Mouse (Mus musculus): Measurements from ENCODE around the gene Bcr. TPM values are rescaled to one million over a fixed set of nuclear protein-coding genes. Genes with fewer than 3 reads are reported as not detected.

Gene Bcr
- total and polyA plus RNA-seq, 2 experiments: 7.5 to 14.7 TPM

DNA sequence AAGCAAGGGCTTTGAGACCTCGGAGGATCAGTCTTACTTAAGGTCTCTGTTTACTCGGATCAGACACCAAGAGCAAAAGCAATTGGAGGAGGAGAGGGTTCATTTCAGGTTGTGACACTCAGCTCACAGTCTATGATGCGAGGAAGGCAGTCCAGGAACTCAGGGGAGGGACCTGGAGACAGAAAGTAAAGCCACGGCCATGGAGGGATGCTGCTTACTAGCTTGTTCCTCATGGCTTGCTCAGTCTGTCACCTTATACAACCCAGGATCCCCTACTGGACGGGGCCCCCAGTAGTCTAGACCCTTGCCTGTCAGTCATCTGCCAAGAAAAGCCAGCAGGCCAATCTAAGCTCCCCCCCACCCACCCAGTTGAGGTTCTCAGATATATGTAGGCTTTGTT lies 118.5 kb downstream of the Bcr start:
- H3K27ac ChIP-seq (replicated peaks; ENCODE audit: insufficient read depth, low read depth, low read length): no peak overlapping the region
- no peak overlapping the region for H3K4me3 ChIP-seq (ENCODE audit: insufficient read depth, low read depth, low read length)
- H3K79me2 ChIP-seq (ENCODE audit: control insufficient read depth, insufficient read depth, low read length): no peaks in the 10 kb centered on the region
- H3K36me3 ChIP-seq (ENCODE audit: control insufficient read depth, insufficient read depth, low read length): peaks cover 22% of the 10 kb centered on the region
- no peak for TF ChIP-seq CTCF (IDR thresholded peaks at IDR 0.05; ENCODE audit: low read depth, low read length)
- no peak for TF ChIP-seq POLR2A (IDR thresholded peaks at IDR 0.05; ENCODE audit: extremely low read depth, insufficient read depth, low read length)
- H3K27me3 ChIP-seq (ENCODE audit: control insufficient read depth, insufficient read depth, low read length): no peaks in the 10 kb centered on the region
- 95% methylated on average over 5 of the region's 5 CpGs for WGBS
- no peaks in the 10 kb centered on the region for H3K4me1 ChIP-seq (ENCODE audit: control insufficient read depth, insufficient read depth, low read length)
- H3K9ac ChIP-seq (ENCODE audit: low read depth, low read length): no peak overlapping the region
- no peak for DNase-seq (ENCODE audit: extremely low read depth, low read depth, low spot score)

DNA sequence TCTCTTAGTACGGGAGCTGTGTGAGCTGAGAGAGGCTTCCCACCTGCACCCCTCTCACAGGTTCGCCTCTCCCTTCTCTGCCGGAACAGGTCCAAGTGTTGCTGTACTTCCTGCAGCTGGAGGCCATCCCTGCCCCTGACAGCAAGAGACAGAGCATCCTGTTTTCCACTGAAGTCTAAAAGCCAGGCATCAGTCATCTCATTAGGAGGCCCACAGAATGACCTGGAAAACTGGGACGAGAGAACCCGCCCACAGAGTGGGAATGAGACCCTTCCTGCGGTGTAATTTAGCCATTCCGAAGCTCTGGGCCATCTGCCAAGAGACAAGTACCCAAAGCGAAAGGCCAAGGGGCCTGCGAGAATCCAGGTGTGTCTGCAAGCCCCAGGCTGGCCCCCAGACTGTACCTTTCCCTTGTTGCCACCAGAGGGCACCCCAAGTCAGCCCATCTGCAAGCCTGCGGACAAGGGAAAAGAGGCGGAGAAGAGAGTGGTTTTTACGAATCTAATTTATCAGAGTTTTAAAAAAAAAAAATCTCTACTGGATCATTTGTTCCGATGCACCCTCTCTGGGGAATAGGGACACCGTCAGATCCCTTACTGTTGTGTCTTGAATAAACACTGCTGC lies 121.9 kb downstream of the Bcr start:
- DNase-seq (ENCODE audit: extremely low read depth, low read depth, low spot score): peak; percentile 29
- Histone ChIP-seq H3K4me3 (ENCODE audit: insufficient read depth, low read depth, low read length) (no peak overlapping the region), H3K27ac (replicated peaks; ENCODE audit: insufficient read depth, low read depth, low read length) (no peak overlapping the region), H3K27me3 (ENCODE audit: control insufficient read depth, insufficient read depth, low read length) (no peaks in the 10 kb centered on the region), H3K36me3 (ENCODE audit: control insufficient read depth, insufficient read depth, low read length) (peaks cover 18% of the 10 kb centered on the region; the same call in 1 of the 2 replicates), H3K79me2 (ENCODE audit: control insufficient read depth, insufficient read depth, low read length) (no peaks in the 10 kb centered on the region), H3K9ac (ENCODE audit: low read depth, low read length) (no peak overlapping the region), H3K4me1 (ENCODE audit: control insufficient read depth, insufficient read depth, low read length) (no peaks in the 10 kb centered on the region)
- TF ChIP-seq CTCF (IDR thresholded peaks at IDR 0.05; ENCODE audit: low read depth, low read length) (peak; percentile 93), POLR2A (IDR thresholded peaks at IDR 0.05; ENCODE audit: extremely low read depth, insufficient read depth, low read length) (no peak)
- 48% methylated on average over 14 of the region's 14 CpGs for WGBS

- Histone ChIP-seq H3K4me1 (ENCODE audit: control insufficient read depth, insufficient read depth, low read length) (peaks cover 3% of the 10 kb centered on the region; the same call in 1 of the 2 replicates), H3K27ac (replicated peaks; ENCODE audit: insufficient read depth, low read depth, low read length) (no peak overlapping the region), H3K27me3 (ENCODE audit: control insufficient read depth, insufficient read depth, low read length) (no peaks in the 10 kb centered on the region), H3K36me3 (ENCODE audit: control insufficient read depth, insufficient read depth, low read length) (peaks cover 2% of the 10 kb centered on the region; the same call in 1 of the 2 replicates), H3K4me3 (ENCODE audit: insufficient read depth, low read depth, low read length) (no peak overlapping the region), H3K79me2 (ENCODE audit: control insufficient read depth, insufficient read depth, low read length) (no peaks in the 10 kb centered on the region), H3K9ac (ENCODE audit: low read depth, low read length) (no peak overlapping the region)
- 93% methylated on average over 9 of the region's 9 CpGs for WGBS
- no peak for DNase-seq (ENCODE audit: extremely low read depth, low read depth, low spot score)
- TF ChIP-seq CTCF (IDR thresholded peaks at IDR 0.05; ENCODE audit: low read depth, low read length) (no peak), POLR2A (IDR thresholded peaks at IDR 0.05; ENCODE audit: extremely low read depth, insufficient read depth, low read length) (no peak)
Measured at GRCm38 (mm10) chr10:75184826-75185225, 124.4 kb downstream of the Bcr start.

DNA sequence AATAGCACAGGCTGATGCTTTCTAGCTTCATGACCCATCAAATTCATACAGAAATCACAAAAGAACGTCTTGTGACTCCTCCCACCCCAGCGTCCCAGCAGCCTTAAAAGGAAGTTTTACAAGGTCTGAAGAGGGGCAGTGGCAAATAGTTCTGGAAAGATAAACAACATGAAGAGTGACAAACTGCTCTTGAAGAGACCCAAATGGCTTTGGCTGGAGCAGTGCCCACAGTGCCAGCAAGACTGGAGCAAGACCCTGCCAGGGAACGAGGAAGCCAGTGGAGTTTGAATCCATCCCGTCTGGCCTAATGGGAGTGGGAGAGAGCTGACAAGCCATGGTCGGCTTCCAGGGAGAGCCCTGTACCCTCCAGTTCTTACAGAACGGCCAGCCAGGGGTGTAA lies 126.2 kb downstream of the Bcr start:
- Histone ChIP-seq H3K4me1 (ENCODE audit: control insufficient read depth, insufficient read depth, low read length) (peaks cover 3% of the 10 kb centered on the region; the same call in 1 of the 2 replicates), H3K27me3 (ENCODE audit: control insufficient read depth, insufficient read depth, low read length) (no peaks in the 10 kb centered on the region), H3K4me3 (ENCODE audit: insufficient read depth, low read depth, low read length) (no peak overlapping the region), H3K27ac (replicated peaks; ENCODE audit: insufficient read depth, low read depth, low read length) (no peak overlapping the region), H3K79me2 (ENCODE audit: control insufficient read depth, insufficient read depth, low read length) (no peaks in the 10 kb centered on the region), H3K9ac (ENCODE audit: low read depth, low read length) (no peak overlapping the region), H3K36me3 (ENCODE audit: control insufficient read depth, insufficient read depth, low read length) (peaks cover 2% of the 10 kb centered on the region; the same call in 1 of the 2 replicates)
- DNase-seq (ENCODE audit: extremely low read depth, low read depth, low spot score): no peak
- TF ChIP-seq POLR2A (IDR thresholded peaks at IDR 0.05; ENCODE audit: extremely low read depth, insufficient read depth, low read length) (no peak), CTCF (IDR thresholded peaks at IDR 0.05; ENCODE audit: low read depth, low read length) (no peak)
- whole genome bisulfite sequencing: 64% methylated on average over 6 of the region's 6 CpGs

DNA sequence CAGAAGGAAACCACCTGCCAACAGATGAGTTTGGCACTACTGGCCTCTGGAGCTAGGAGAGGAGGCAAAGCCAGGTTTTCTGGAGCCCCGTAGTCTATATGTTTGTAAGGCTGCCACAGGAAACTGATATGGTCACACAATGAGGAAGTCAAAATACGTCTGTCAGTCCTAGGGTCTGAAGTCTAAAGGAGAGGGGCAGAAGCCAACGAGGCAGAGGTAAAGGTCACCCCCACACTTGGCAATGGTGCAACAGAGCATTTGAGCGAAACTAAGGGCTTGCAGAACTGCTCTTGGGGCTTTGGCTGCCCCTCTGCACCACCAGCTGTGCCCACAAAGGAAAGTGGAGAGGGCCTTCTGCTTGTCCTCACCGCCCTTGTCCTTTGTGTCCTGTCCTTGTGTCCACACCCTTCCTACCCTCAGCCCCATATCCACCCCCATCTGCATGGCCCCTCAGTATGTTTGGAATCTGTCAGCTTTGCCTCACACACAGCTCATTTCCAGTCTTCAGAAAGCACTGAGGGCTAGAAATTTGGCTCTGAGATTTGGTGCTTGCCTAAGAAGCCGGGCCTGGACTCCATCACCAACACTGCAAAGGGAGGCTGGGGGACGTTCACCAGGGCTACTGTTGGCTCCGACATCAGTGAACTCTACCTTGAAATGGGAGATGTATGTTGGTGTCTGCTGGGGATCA lies 127.1 kb downstream of the Bcr start:
- Histone ChIP-seq H3K79me2 (ENCODE audit: control insufficient read depth, insufficient read depth, low read length) (no peaks in the 10 kb centered on the region), H3K9ac (ENCODE audit: low read depth, low read length) (no peak overlapping the region), H3K27me3 (ENCODE audit: control insufficient read depth, insufficient read depth, low read length) (no peaks in the 10 kb centered on the region), H3K36me3 (ENCODE audit: control insufficient read depth, insufficient read depth, low read length) (no peaks in the 10 kb centered on the region), H3K27ac (replicated peaks; ENCODE audit: insufficient read depth, low read depth, low read length) (no peak overlapping the region), H3K4me3 (ENCODE audit: insufficient read depth, low read depth, low read length) (no peak overlapping the region), H3K4me1 (ENCODE audit: control insufficient read depth, insufficient read depth, low read length) (peaks cover 3% of the 10 kb centered on the region; the same call in 1 of the 2 replicates)
- TF ChIP-seq CTCF (IDR thresholded peaks at IDR 0.05; ENCODE audit: low read depth, low read length) (no peak), POLR2A (IDR thresholded peaks at IDR 0.05; ENCODE audit: extremely low read depth, insufficient read depth, low read length) (no peak)
- WGBS: 52% methylated on average over 8 of the region's 8 CpGs
- DNase-seq (ENCODE audit: extremely low read depth, low read depth, low spot score): peak; percentile 29

DNA sequence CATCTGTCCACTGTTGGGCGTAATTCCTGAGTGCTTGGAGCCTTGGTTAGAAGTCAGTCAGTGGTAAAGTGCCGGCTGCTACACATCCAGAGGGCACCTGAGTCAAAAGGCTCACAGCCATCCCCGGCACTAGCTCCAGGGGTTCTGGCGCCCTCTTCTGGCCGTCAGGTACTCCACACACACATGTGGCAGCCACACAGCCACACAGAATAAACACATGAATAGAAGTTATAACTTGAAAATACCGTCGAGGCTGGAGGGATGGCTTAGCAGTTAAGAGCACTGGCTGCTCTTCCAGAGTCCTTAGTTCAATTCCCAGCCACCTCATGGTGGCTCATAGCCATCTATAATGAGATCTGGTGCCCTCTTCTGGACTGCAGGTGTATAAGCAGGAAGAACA lies 131.3 kb downstream of the Bcr start:
- H3K79me2 ChIP-seq (ENCODE audit: control insufficient read depth, insufficient read depth, low read length): no peaks in the 10 kb centered on the region
- no peak overlapping the region for H3K9ac ChIP-seq (ENCODE audit: low read depth, low read length)
- WGBS: 54% methylated on average over 7 of the region's 7 CpGs
- peaks cover 3% of the 10 kb centered on the region; the same call in 1 of the 2 replicates for H3K4me1 ChIP-seq (ENCODE audit: control insufficient read depth, insufficient read depth, low read length)
- no peak overlapping the region for H3K27ac ChIP-seq (replicated peaks; ENCODE audit: insufficient read depth, low read depth, low read length)
- H3K36me3 ChIP-seq (ENCODE audit: control insufficient read depth, insufficient read depth, low read length): no peaks in the 10 kb centered on the region
- no peak overlapping the region for H3K4me3 ChIP-seq (ENCODE audit: insufficient read depth, low read depth, low read length)
- DNase-seq (ENCODE audit: extremely low read depth, low read depth, low spot score): no peak
- H3K27me3 ChIP-seq (ENCODE audit: control insufficient read depth, insufficient read depth, low read length): no peaks in the 10 kb centered on the region
- TF ChIP-seq POLR2A (IDR thresholded peaks at IDR 0.05; ENCODE audit: extremely low read depth, insufficient read depth, low read length): no peak
- TF ChIP-seq CTCF (IDR thresholded peaks at IDR 0.05; ENCODE audit: low read depth, low read length): peak; percentile 51

Data from liver, adult 2 months (tissue).